In genomic region chr5:139797473-139798167, GRCm38 (mm10) we compare ENCODE assay signal across 8 mouse cellular contexts. TPM values are rescaled to one million over a fixed set of nuclear protein-coding genes. Genes with fewer than 3 reads are reported as not detected.
DNase-seq lines count a peak whose midpoint lies in the region; ATAC-seq and TF ChIP-seq lines count a peak whose summit lies in the region.

No protein-coding gene starts in this region.

- peaks cover 22% of the 10 kb centered on the region for H3K4me1 ChIP-seq in forebrain, postnatal 0 days (ENCODE audit: insufficient read depth)

- peak; percentile 93 for ATAC-seq in forebrain, postnatal 0 days
- ATAC-seq in megakaryocyte-erythroid progenitor cell, adult 5-6 weeks (replicated peaks; ENCODE audit: low FRiP score, low TSS enrichment, poor library complexity, severe bottlenecking): no peak

- no peaks in the 10 kb centered on the region for H3K27me3 ChIP-seq in forebrain, postnatal 0 days (ENCODE audit: insufficient read depth, low read length)

- peaks cover 15% of the 10 kb centered on the region for H3K36me3 ChIP-seq in forebrain, postnatal 0 days (ENCODE audit: insufficient read depth)

- DNase-seq in 3T3-L1 (ENCODE audit: low read depth, low spot score): peak; percentile 86
- DNase-seq in cerebellum, adult 18-20 months: peak; percentile 34 to 58
- DNase-seq in forebrain, postnatal 0 days: peak; percentile 97
- peak; percentile 88 for DNase-seq in heart, postnatal 25 days (ENCODE audit: low spot score)
- DNase-seq in layer of hippocampus, adult 2 months (ENCODE audit: low spot score in 2 of 2): peak; percentile 83 to 84
- DNase-seq in lung, adult 18-20 months: peak; percentile 92 to 93
- peak; percentile 87 for DNase-seq in ovary, postnatal 14 days (ENCODE audit: low spot score)

- H3K9ac ChIP-seq in forebrain, postnatal 0 days: peak overlapping the region; percentile 62

- H3K4me2 ChIP-seq in forebrain, postnatal 0 days (ENCODE audit: low read depth): peak overlapping the region; percentile 90

- H3K4me3 ChIP-seq in forebrain, postnatal 0 days (ENCODE audit: low read depth, low read length): peak overlapping the region; percentile 41
- peak overlapping the region; percentile 45 for H3K4me3 ChIP-seq in layer of hippocampus, adult 2 months

- intact Hi-C loops in heart, postnatal 25 days (cut with DNase I): no loop called here

- TF ChIP-seq CTCF in forebrain, postnatal 0 days (IDR thresholded peaks at IDR 0.05; ENCODE audit: low read depth): no peak
- TF ChIP-seq CTCF in layer of hippocampus, adult 2 months (conservative IDR thresholded peaks at IDR 0.05): no peak

- WGBS in forebrain, postnatal 0 days: 14% methylated on average over 11 of the region's 11 CpGs

- H3K27ac ChIP-seq in forebrain, postnatal 0 days (ENCODE audit: low read depth, low read length): peak overlapping the region; percentile 92
- H3K27ac ChIP-seq in layer of hippocampus, adult 2 months: peak overlapping the region; percentile 86

- no peaks in the 10 kb centered on the region for H3K9me3 ChIP-seq in forebrain, postnatal 0 days (ENCODE audit: low read length)

RNA-seq across cellular contexts. Expression of gene Mafk, which starts 6.3 kb away (rescaled TPM):
- total RNA-seq in forebrain, postnatal 0 days (2014; rRNA removed): 19.7 and 23.2 TPM in 2 replicates
- polyA plus RNA-seq in forebrain, postnatal 0 days (2015; fragmentation: Nextera tagmentation; extraction: Ambion mirVana): 8.4 and 9.6 TPM in 2 replicates
- 10 to 100 TPM; 30.2 to 30.9 TPM for total RNA-seq in heart, postnatal 25 days (2021)
- 1 to 10 TPM; 9.2 to 9.9 TPM for total RNA-seq in layer of hippocampus, adult 2 months (2021)
- total RNA-seq in megakaryocyte-erythroid progenitor cell, adult 5-6 weeks (2014; fragmentation: Nextera tagmentation): 23.8 and 24.3 TPM in 2 replicates
- 40.1 and 49.3 TPM in 2 replicates for total RNA-seq in megakaryocyte-erythroid progenitor cell, adult 5-6 weeks (2017)

RNA-seq across cellular contexts. Expression of gene Tmem184a, which starts 22.1 kb away (rescaled TPM):
- total RNA-seq in forebrain, postnatal 0 days (2014; rRNA removed): 0.10 and 0.15 TPM in 2 replicates
- 0.12 TPM in 1 of 2 replicates, not detected in the other for polyA plus RNA-seq in forebrain, postnatal 0 days (2015; fragmentation: Nextera tagmentation; extraction: Ambion mirVana)
- total RNA-seq in heart, postnatal 25 days (2021): under 1 TPM; 0.16 to 0.17 TPM
- 1 to 10 TPM in 1 of 2 experiments, under 1 TPM in 1; 0.25 to 1.9 TPM for total RNA-seq in layer of hippocampus, adult 2 months (2021)
- not detected in 2 replicates for total RNA-seq in megakaryocyte-erythroid progenitor cell, adult 5-6 weeks (2014; fragmentation: Nextera tagmentation)
- total RNA-seq in megakaryocyte-erythroid progenitor cell, adult 5-6 weeks (2017): 2.0 TPM in 1 of 2 replicates, not detected in the other

RNA-seq across cellular contexts. Expression of gene Ints1, which starts 22.1 kb away (rescaled TPM):
- 103 and 119 TPM in 2 replicates for total RNA-seq in forebrain, postnatal 0 days (2014; rRNA removed)
- 22.4 TPM in 2 replicates for polyA plus RNA-seq in forebrain, postnatal 0 days (2015; fragmentation: Nextera tagmentation; extraction: Ambion mirVana)
- 10 to 100 TPM; 43.3 to 47.3 TPM for total RNA-seq in heart, postnatal 25 days (2021)
- total RNA-seq in layer of hippocampus, adult 2 months (2021): 100 to 1,000 TPM in 1 of 2 experiments, 10 to 100 TPM in 1; 94.7 to 103 TPM
- total RNA-seq in megakaryocyte-erythroid progenitor cell, adult 5-6 weeks (2014; fragmentation: Nextera tagmentation): 106 and 117 TPM in 2 replicates
- total RNA-seq in megakaryocyte-erythroid progenitor cell, adult 5-6 weeks (2017): 33.9 and 34.7 TPM in 2 replicates

RNA-seq across cellular contexts. Expression of gene Gm26938, which starts 28.6 kb away (rescaled TPM):
- 0.69 TPM in 1 of 2 replicates, not detected in the other for total RNA-seq in forebrain, postnatal 0 days (2014; rRNA removed)
- not detected in 2 replicates for polyA plus RNA-seq in forebrain, postnatal 0 days (2015; fragmentation: Nextera tagmentation; extraction: Ambion mirVana)
- not detected for total RNA-seq in heart, postnatal 25 days (2021)
- not detected for total RNA-seq in layer of hippocampus, adult 2 months (2021)
- total RNA-seq in megakaryocyte-erythroid progenitor cell, adult 5-6 weeks (2014; fragmentation: Nextera tagmentation): not detected in 2 replicates
- total RNA-seq in megakaryocyte-erythroid progenitor cell, adult 5-6 weeks (2017): not detected in 2 replicates

RNA-seq across cellular contexts. Expression of gene Psmg3, which starts 29.1 kb away (rescaled TPM):
- total RNA-seq in forebrain, postnatal 0 days (2014; rRNA removed): 26.9 and 30.1 TPM in 2 replicates
- polyA plus RNA-seq in forebrain, postnatal 0 days (2015; fragmentation: Nextera tagmentation; extraction: Ambion mirVana): 63.9 and 66.3 TPM in 2 replicates
- 10 to 100 TPM; 10.2 to 11.1 TPM for total RNA-seq in heart, postnatal 25 days (2021)
- 10 to 100 TPM; 20.1 to 20.3 TPM for total RNA-seq in layer of hippocampus, adult 2 months (2021)
- total RNA-seq in megakaryocyte-erythroid progenitor cell, adult 5-6 weeks (2014; fragmentation: Nextera tagmentation): 95.3 and 101 TPM in 2 replicates
- total RNA-seq in megakaryocyte-erythroid progenitor cell, adult 5-6 weeks (2017): 12.7 and 16.0 TPM in 2 replicates

Comparison
In these comparisons a context has a peak if more than half of its experiments do, and no peak if none do; other contexts are left out.
1. DNase-seq: peak in every context shown above with its lines; median percentile 97 in forebrain, postnatal 0 days; 92 in lung, adult 18-20 months; 88 in heart, postnatal 25 days; 87 in ovary, postnatal 14 days; 86 in 3T3-L1; 84 in layer of hippocampus, adult 2 months; 46 in cerebellum, adult 18-20 months.